Mouse (Mus musculus): ENCODE measurements around the gene Ccdc110. TPM values are rescaled to one million over a fixed set of nuclear protein-coding genes. Genes with fewer than 3 reads are reported as not detected.

Ccdc110 gene
- polyA plus RNA-seq, 1 experiment from 2014 or later, result not detected

DNA sequence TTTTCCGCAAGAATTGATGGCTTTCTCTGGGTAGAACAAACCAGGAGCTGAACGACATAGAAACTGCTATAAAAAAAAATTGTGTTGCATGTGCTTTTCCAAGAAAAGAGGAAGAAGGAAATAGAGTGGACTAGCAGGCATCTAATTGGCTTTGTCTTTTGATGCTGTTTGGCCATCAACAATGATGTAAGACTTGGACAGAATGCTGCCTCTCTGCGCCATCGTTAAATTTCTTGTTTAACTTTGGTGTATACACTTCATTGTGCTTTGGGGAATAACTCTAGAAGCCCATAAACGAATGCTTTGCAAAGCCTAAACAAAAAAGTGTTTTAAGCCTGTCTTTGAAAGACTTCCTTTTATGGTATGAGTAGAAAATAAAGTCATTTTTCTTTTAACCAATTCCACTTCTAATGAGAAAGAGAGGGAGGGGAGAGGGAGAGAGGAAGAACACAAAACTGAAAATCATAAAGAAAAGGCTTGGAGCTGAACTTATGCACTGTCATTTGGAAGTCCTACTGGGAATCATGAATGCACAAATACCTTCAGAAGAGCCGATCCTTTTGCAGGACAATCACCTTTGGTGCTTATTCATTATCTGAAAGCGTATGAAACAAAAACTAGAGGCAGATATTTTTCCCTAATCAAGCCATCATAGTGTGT lies 28.7 kb upstream of the Ccdc110 start:
- ATAC-seq (ENCODE audit: insufficient number of reproducible peaks, low FRiP score, low TSS enrichment, low read depth) (no peak), DNase-seq (ENCODE audit: low spot score) (no peak)
- no peaks in the 10 kb centered on the region for H3K4me1 ChIP-seq (ENCODE audit: control insufficient read depth, insufficient read depth, low read length)
- WGBS, result 75% methylated on average over 7 of the region's 7 CpGs
- H3K4me2 ChIP-seq (ENCODE audit: low read depth, severe bottlenecking), result no peak overlapping the region
- no peaks in the 10 kb centered on the region for H3K9me3 ChIP-seq (ENCODE audit: control insufficient read depth, low read length)
- no peak overlapping the region for H3K9ac ChIP-seq (ENCODE audit: low read length)
- no peaks in the 10 kb centered on the region for H3K27me3 ChIP-seq (ENCODE audit: control insufficient read depth, insufficient read depth, low read length)
- H3K4me3 ChIP-seq (ENCODE audit: low read depth, low read length), result no peak overlapping the region
- no peaks in the 10 kb centered on the region for H3K36me3 ChIP-seq (ENCODE audit: control insufficient read depth, insufficient read depth, low read length)
- H3K27ac ChIP-seq (replicated peaks; ENCODE audit: low read depth, low read length), result no peak overlapping the region

- no peaks in the 10 kb centered on the region for H3K4me1 ChIP-seq (ENCODE audit: control insufficient read depth, insufficient read depth, low read length)
- no peak for ATAC-seq (ENCODE audit: insufficient number of reproducible peaks, low FRiP score, low TSS enrichment, low read depth)
- H3K9me3 ChIP-seq (ENCODE audit: control insufficient read depth, low read length), result no peaks in the 10 kb centered on the region
- 77% methylated on average over 4 of the region's 4 CpGs for WGBS
- H3K27me3 ChIP-seq (ENCODE audit: control insufficient read depth, insufficient read depth, low read length), result no peaks in the 10 kb centered on the region
- H3K4me3 ChIP-seq (ENCODE audit: low read depth, low read length), result no peak overlapping the region
- H3K4me2 ChIP-seq (ENCODE audit: low read depth, severe bottlenecking), result no peak overlapping the region
- H3K27ac ChIP-seq (replicated peaks; ENCODE audit: low read depth, low read length), result no peak overlapping the region
- no peaks in the 10 kb centered on the region for H3K36me3 ChIP-seq (ENCODE audit: control insufficient read depth, insufficient read depth, low read length)
- DNase-seq (ENCODE audit: low spot score), result no peak
- no peak overlapping the region for H3K9ac ChIP-seq (ENCODE audit: low read length)
Observed at GRCm38 (mm10) chr8:45906251-45906619, 28.2 kb upstream of the Ccdc110 start.

DNA sequence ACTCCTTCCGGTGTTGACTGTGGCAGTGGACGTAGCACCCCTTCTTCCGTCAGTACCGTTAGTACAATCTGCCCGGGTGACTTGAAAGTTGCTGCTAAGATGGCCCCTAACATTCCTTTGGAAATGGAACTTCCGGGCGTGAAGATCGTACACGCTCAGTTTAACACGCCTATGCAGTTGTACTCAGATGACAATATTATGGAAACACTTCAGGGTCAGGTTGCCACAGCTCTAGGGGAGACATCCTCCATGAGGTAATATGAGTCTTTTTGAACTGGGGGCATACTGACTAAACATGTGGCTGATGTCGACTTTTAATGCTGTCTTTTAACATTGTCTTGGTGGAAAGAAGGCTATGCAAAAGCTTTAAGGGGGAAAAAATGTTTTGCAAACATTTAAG lies 20.7 kb upstream of the Ccdc110 start:
- H3K27me3 ChIP-seq (ENCODE audit: control insufficient read depth, insufficient read depth, low read length), result no peaks in the 10 kb centered on the region
- DNase-seq (ENCODE audit: low spot score) (no peak), ATAC-seq (ENCODE audit: insufficient number of reproducible peaks, low FRiP score, low TSS enrichment, low read depth) (no peak)
- no peak overlapping the region for H3K4me3 ChIP-seq (ENCODE audit: low read depth, low read length)
- H3K4me2 ChIP-seq (ENCODE audit: low read depth, severe bottlenecking), result no peak overlapping the region
- H3K9me3 ChIP-seq (ENCODE audit: control insufficient read depth, low read length), result no peaks in the 10 kb centered on the region
- H3K9ac ChIP-seq (ENCODE audit: low read length), result no peak overlapping the region
- no peak overlapping the region for H3K27ac ChIP-seq (replicated peaks; ENCODE audit: low read depth, low read length)
- H3K4me1 ChIP-seq (ENCODE audit: control insufficient read depth, insufficient read depth, low read length), result no peaks in the 10 kb centered on the region
- WGBS, result 89% methylated on average over 11 of the region's 11 CpGs
- H3K36me3 ChIP-seq (ENCODE audit: control insufficient read depth, insufficient read depth, low read length), result no peaks in the 10 kb centered on the region

GRCm38 (mm10) chr8:45916496-45916895 lies 17.9 kb upstream of the Ccdc110 start:
- H3K27ac ChIP-seq (replicated peaks; ENCODE audit: low read depth, low read length), result no peak overlapping the region
- no peak overlapping the region for H3K4me3 ChIP-seq (ENCODE audit: low read depth, low read length)
- H3K9me3 ChIP-seq (ENCODE audit: control insufficient read depth, low read length), result no peaks in the 10 kb centered on the region
- no peaks in the 10 kb centered on the region for H3K27me3 ChIP-seq (ENCODE audit: control insufficient read depth, insufficient read depth, low read length)
- DNase-seq (ENCODE audit: low spot score) (no peak), ATAC-seq (ENCODE audit: insufficient number of reproducible peaks, low FRiP score, low TSS enrichment, low read depth) (no peak)
- no peaks in the 10 kb centered on the region for H3K4me1 ChIP-seq (ENCODE audit: control insufficient read depth, insufficient read depth, low read length)
- H3K36me3 ChIP-seq (ENCODE audit: control insufficient read depth, insufficient read depth, low read length), result no peaks in the 10 kb centered on the region
- no peak overlapping the region for H3K9ac ChIP-seq (ENCODE audit: low read length)
- WGBS, result 92% methylated on average over 3 of the region's 3 CpGs
- H3K4me2 ChIP-seq (ENCODE audit: low read depth, severe bottlenecking), result no peak overlapping the region

- H3K27ac ChIP-seq (replicated peaks; ENCODE audit: low read depth, low read length), result no peak overlapping the region
- no peaks in the 10 kb centered on the region for H3K4me1 ChIP-seq (ENCODE audit: control insufficient read depth, insufficient read depth, low read length)
- H3K9me3 ChIP-seq (ENCODE audit: control insufficient read depth, low read length), result no peaks in the 10 kb centered on the region
- ATAC-seq (ENCODE audit: insufficient number of reproducible peaks, low FRiP score, low TSS enrichment, low read depth) (no peak), DNase-seq (ENCODE audit: low spot score) (no peak)
- no peak overlapping the region for H3K4me3 ChIP-seq (ENCODE audit: low read depth, low read length)
- no peaks in the 10 kb centered on the region for H3K27me3 ChIP-seq (ENCODE audit: control insufficient read depth, insufficient read depth, low read length)
- no peak overlapping the region for H3K4me2 ChIP-seq (ENCODE audit: low read depth, severe bottlenecking)
- 69% methylated on average over 20 of the region's 20 CpGs for WGBS
- no peak overlapping the region for H3K9ac ChIP-seq (ENCODE audit: low read length)
- H3K36me3 ChIP-seq (ENCODE audit: control insufficient read depth, insufficient read depth, low read length), result no peaks in the 10 kb centered on the region
Observed at GRCm38 (mm10) chr8:45917040-45917679, 17.3 kb upstream of the Ccdc110 start.

DNA sequence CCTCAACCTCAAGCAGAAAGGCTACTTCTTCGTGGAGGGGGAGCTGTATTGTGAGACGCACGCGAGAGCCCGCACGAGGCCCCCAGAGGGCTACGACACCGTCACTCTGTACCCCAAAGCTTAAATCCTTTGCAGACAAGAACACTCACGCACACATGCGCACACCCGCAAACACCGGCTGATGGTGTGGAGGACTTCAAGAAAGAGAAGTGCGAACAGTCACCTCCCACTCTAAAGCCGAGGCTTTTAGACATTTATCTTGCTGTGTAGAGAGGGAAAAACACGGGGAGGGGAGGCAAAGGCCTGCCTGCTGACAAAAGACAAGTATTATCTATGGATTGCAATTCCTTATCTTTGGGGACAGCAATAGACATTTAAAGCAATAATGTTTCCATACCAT lies 15.5 kb upstream of the Ccdc110 start:
- H3K27me3 ChIP-seq (ENCODE audit: control insufficient read depth, insufficient read depth, low read length), result no peaks in the 10 kb centered on the region
- 87% methylated on average over 15 of the region's 15 CpGs for WGBS
- H3K4me1 ChIP-seq (ENCODE audit: control insufficient read depth, insufficient read depth, low read length), result no peaks in the 10 kb centered on the region
- H3K27ac ChIP-seq (replicated peaks; ENCODE audit: low read depth, low read length), result no peak overlapping the region
- H3K9me3 ChIP-seq (ENCODE audit: control insufficient read depth, low read length), result no peaks in the 10 kb centered on the region
- no peak overlapping the region for H3K9ac ChIP-seq (ENCODE audit: low read length)
- H3K36me3 ChIP-seq (ENCODE audit: control insufficient read depth, insufficient read depth, low read length), result no peaks in the 10 kb centered on the region
- no peak overlapping the region for H3K4me3 ChIP-seq (ENCODE audit: low read depth, low read length)
- DNase-seq (ENCODE audit: low spot score), result no peak
- no peak for ATAC-seq (ENCODE audit: insufficient number of reproducible peaks, low FRiP score, low TSS enrichment, low read depth)
- H3K4me2 ChIP-seq (ENCODE audit: low read depth, severe bottlenecking), result no peak overlapping the region

GRCm38 (mm10) chr8:45920392-45920791 lies 14.0 kb upstream of the Ccdc110 start:
- no peak overlapping the region for H3K27ac ChIP-seq (replicated peaks; ENCODE audit: low read depth, low read length)
- no peaks in the 10 kb centered on the region for H3K4me1 ChIP-seq (ENCODE audit: control insufficient read depth, insufficient read depth, low read length)
- H3K9ac ChIP-seq (ENCODE audit: low read length), result no peak overlapping the region
- no peak overlapping the region for H3K4me3 ChIP-seq (ENCODE audit: low read depth, low read length)
- no peak overlapping the region for H3K4me2 ChIP-seq (ENCODE audit: low read depth, severe bottlenecking)
- no peak for DNase-seq (ENCODE audit: low spot score)
- no peaks in the 10 kb centered on the region for H3K9me3 ChIP-seq (ENCODE audit: control insufficient read depth, low read length)
- WGBS, result 95% methylated on average over 7 of the region's 7 CpGs
- no peaks in the 10 kb centered on the region for H3K36me3 ChIP-seq (ENCODE audit: control insufficient read depth, insufficient read depth, low read length)
- H3K27me3 ChIP-seq (ENCODE audit: control insufficient read depth, insufficient read depth, low read length), result no peaks in the 10 kb centered on the region
- no peak for ATAC-seq (ENCODE audit: insufficient number of reproducible peaks, low FRiP score, low TSS enrichment, low read depth)

DNA sequence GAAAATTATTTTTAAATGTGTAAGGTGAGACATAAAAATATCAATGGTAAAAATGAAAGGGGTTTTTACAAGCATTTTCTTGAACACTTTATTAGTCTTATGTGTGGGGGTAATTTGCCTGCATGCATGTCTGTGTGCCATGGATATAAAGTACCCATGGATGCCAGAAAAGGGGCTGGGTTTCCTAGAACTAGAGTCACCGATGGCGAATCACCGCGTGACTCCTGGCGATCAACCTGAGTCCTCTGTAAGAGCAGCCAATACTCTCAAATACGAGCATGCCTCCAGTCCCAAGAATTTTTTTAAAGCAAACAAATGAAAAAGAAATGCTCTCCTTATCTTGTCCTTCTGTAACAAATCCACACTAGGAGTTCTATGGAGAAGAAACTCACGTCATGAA lies 12.3 kb upstream of the Ccdc110 start:
- DNase-seq (ENCODE audit: low spot score) (no peak), ATAC-seq (ENCODE audit: insufficient number of reproducible peaks, low FRiP score, low TSS enrichment, low read depth) (no peak)
- Histone ChIP-seq H3K9me3 (ENCODE audit: control insufficient read depth, low read length) (no peaks in the 10 kb centered on the region), H3K4me3 (ENCODE audit: low read depth, low read length) (no peak overlapping the region), H3K9ac (ENCODE audit: low read length) (no peak overlapping the region), H3K27ac (replicated peaks; ENCODE audit: low read depth, low read length) (no peak overlapping the region), H3K27me3 (ENCODE audit: control insufficient read depth, insufficient read depth, low read length) (no peaks in the 10 kb centered on the region), H3K36me3 (ENCODE audit: control insufficient read depth, insufficient read depth, low read length) (no peaks in the 10 kb centered on the region), H3K4me1 (ENCODE audit: control insufficient read depth, insufficient read depth, low read length) (no peaks in the 10 kb centered on the region), H3K4me2 (ENCODE audit: low read depth, severe bottlenecking) (no peak overlapping the region)
- 96% methylated on average over 7 of the region's 7 CpGs for WGBS

- 92% methylated on average over 9 of the region's 9 CpGs for WGBS
- no peak overlapping the region for H3K9ac ChIP-seq (ENCODE audit: low read length)
- H3K27ac ChIP-seq (replicated peaks; ENCODE audit: low read depth, low read length), result no peak overlapping the region
- no peaks in the 10 kb centered on the region for H3K4me1 ChIP-seq (ENCODE audit: control insufficient read depth, insufficient read depth, low read length)
- H3K36me3 ChIP-seq (ENCODE audit: control insufficient read depth, insufficient read depth, low read length), result no peaks in the 10 kb centered on the region
- no peaks in the 10 kb centered on the region for H3K27me3 ChIP-seq (ENCODE audit: control insufficient read depth, insufficient read depth, low read length)
- DNase-seq (ENCODE audit: low spot score) (no peak), ATAC-seq (ENCODE audit: insufficient number of reproducible peaks, low FRiP score, low TSS enrichment, low read depth) (no peak)
- H3K4me3 ChIP-seq (ENCODE audit: low read depth, low read length), result no peak overlapping the region
- no peak overlapping the region for H3K4me2 ChIP-seq (ENCODE audit: low read depth, severe bottlenecking)
- H3K9me3 ChIP-seq (ENCODE audit: control insufficient read depth, low read length), result no peaks in the 10 kb centered on the region
Observed at GRCm38 (mm10) chr8:45936986-45937385, 2.6 kb downstream of the Ccdc110 start.

Data from limb, embryonic 11.5 days (tissue).